Mouse (Mus musculus): ENCODE measurements around the gene Ift140. TPM values are rescaled to one million over a fixed set of nuclear protein-coding genes. Genes with fewer than 3 reads are reported as not detected.
A peak's percentile ranks its signal among the peaks of the same experiment; 100 is the strongest.

Ift140 gene
- polyA plus RNA-seq, 1 experiment from 2014 or later = 22.0 TPM

- H3K4me1 ChIP-seq = no peaks in the 10 kb centered on the region
- H3K4me2 ChIP-seq = no peak overlapping the region
- H3K4me3 ChIP-seq = no peak overlapping the region
- H3K27ac ChIP-seq = no peak overlapping the region
- no peak overlapping the region for H3K9ac ChIP-seq
- ATAC-seq (ENCODE audit: insufficient number of reproducible peaks, insufficient read depth, low FRiP score, low TSS enrichment, low read depth) = no peak
- H3K36me3 ChIP-seq = peaks cover 93% of the 10 kb centered on the region
- H3K9me3 ChIP-seq = no peaks in the 10 kb centered on the region
- no peaks in the 10 kb centered on the region for H3K27me3 ChIP-seq
- 94% methylated on average over 11 of the region's 11 CpGs for WGBS
These were observed 85.5 kb downstream of the Ift140 start for GRCm38 (mm10) chr17:25101338-25101737.

- no peak for ATAC-seq (ENCODE audit: insufficient number of reproducible peaks, insufficient read depth, low FRiP score, low TSS enrichment, low read depth)
- H3K4me2 ChIP-seq = no peak overlapping the region
- no peak overlapping the region for H3K4me3 ChIP-seq
- no peak overlapping the region for H3K27ac ChIP-seq
- H3K9me3 ChIP-seq = no peaks in the 10 kb centered on the region
- H3K36me3 ChIP-seq = peaks cover 95% of the 10 kb centered on the region
- no peaks in the 10 kb centered on the region for H3K4me1 ChIP-seq
- 97% methylated on average over 16 of the region's 16 CpGs for whole genome bisulfite sequencing
- no peaks in the 10 kb centered on the region for H3K27me3 ChIP-seq
- no peak overlapping the region for H3K9ac ChIP-seq
These were observed 91.9 kb downstream of the Ift140 start for GRCm38 (mm10) chr17:25107786-25108185.

DNA sequence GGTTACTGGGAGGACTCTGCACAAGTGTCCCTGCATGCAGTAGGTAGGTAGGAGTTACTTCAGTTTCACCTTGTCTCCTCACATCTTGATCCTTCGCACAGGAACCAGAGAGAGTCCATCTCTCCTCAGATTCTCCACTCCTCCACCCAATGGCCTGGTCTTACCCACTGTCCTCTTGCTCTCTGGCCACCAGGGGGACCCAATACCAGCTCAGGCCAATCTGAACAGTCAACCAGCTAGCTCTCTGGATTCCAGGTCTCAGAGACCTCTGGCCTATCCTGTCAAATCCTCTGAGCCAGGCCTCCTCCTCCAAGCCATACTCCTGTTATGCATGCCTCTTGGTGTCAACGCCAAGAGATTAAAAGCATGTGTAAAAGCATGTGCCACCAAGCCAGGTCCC, 93.7 kb downstream of the Ift140 start:
- H3K27ac ChIP-seq = no peak overlapping the region
- peaks cover under 1% of the 10 kb centered on the region for H3K4me1 ChIP-seq
- peaks cover 93% of the 10 kb centered on the region for H3K36me3 ChIP-seq
- WGBS = 84% methylated on average over 2 of the region's 2 CpGs
- no peak overlapping the region for H3K4me3 ChIP-seq
- no peak overlapping the region for H3K4me2 ChIP-seq
- no peak overlapping the region for H3K9ac ChIP-seq
- H3K27me3 ChIP-seq = no peaks in the 10 kb centered on the region
- H3K9me3 ChIP-seq = no peaks in the 10 kb centered on the region
- no peak for ATAC-seq (ENCODE audit: insufficient number of reproducible peaks, insufficient read depth, low FRiP score, low TSS enrichment, low read depth)

DNA sequence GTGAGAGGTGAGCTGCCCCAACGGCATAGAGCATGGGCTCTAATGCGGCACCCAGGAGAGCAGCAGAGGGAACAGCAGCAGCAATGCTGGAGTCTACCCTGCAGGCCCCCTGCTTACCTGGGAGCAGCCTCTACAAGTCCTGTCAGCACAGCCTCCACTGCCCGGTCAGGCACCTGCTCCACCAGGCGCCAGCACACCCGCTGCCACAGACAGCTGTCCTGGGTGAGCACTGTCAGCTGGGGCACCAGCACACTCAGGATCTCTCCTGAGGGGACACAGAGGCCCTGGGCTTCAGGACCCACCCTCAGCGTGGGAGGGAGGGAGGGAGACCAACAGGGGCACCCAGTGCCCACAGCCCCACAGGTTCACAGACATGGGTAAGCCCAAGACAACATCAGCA, 94.7 kb downstream of the Ift140 start:
- no peak overlapping the region for H3K9ac ChIP-seq
- no peak overlapping the region for H3K27ac ChIP-seq
- no peaks in the 10 kb centered on the region for H3K9me3 ChIP-seq
- 86% methylated on average over 6 of the region's 6 CpGs for WGBS
- H3K36me3 ChIP-seq = peaks cover 83% of the 10 kb centered on the region
- H3K4me3 ChIP-seq = no peak overlapping the region
- no peak for ATAC-seq (ENCODE audit: insufficient number of reproducible peaks, insufficient read depth, low FRiP score, low TSS enrichment, low read depth)
- H3K27me3 ChIP-seq = no peaks in the 10 kb centered on the region
- H3K4me2 ChIP-seq = no peak overlapping the region
- peaks cover 6% of the 10 kb centered on the region for H3K4me1 ChIP-seq

GRCm38 (mm10) chr17:25111220-25111619, 95.3 kb downstream of the Ift140 start:
- Histone ChIP-seq H3K4me1 (peaks cover 8% of the 10 kb centered on the region), H3K36me3 (peaks cover 77% of the 10 kb centered on the region), H3K9ac (no peak overlapping the region), H3K4me3 (no peak overlapping the region), H3K27ac (no peak overlapping the region), H3K4me2 (no peak overlapping the region), H3K9me3 (no peaks in the 10 kb centered on the region), H3K27me3 (no peaks in the 10 kb centered on the region)
- 89% methylated on average over 5 of the region's 5 CpGs for WGBS
- ATAC-seq (ENCODE audit: insufficient number of reproducible peaks, insufficient read depth, low FRiP score, low TSS enrichment, low read depth) = no peak

GRCm38 (mm10) chr17:25111739-25112422, 96.0 kb downstream of the Ift140 start:
- H3K27ac ChIP-seq = no peak overlapping the region
- no peak for ATAC-seq (ENCODE audit: insufficient number of reproducible peaks, insufficient read depth, low FRiP score, low TSS enrichment, low read depth)
- no peak overlapping the region for H3K4me2 ChIP-seq
- 88% methylated on average over 8 of the region's 8 CpGs for WGBS
- H3K36me3 ChIP-seq = peaks cover 70% of the 10 kb centered on the region
- 0 out of 2 replicates have a peak overlapping the region, but pooled peaks have one; percentile 0 for H3K9ac ChIP-seq
- no peaks in the 10 kb centered on the region for H3K9me3 ChIP-seq
- H3K4me3 ChIP-seq = no peak overlapping the region
- H3K4me1 ChIP-seq = peaks cover 11% of the 10 kb centered on the region
- H3K27me3 ChIP-seq = no peaks in the 10 kb centered on the region

DNA sequence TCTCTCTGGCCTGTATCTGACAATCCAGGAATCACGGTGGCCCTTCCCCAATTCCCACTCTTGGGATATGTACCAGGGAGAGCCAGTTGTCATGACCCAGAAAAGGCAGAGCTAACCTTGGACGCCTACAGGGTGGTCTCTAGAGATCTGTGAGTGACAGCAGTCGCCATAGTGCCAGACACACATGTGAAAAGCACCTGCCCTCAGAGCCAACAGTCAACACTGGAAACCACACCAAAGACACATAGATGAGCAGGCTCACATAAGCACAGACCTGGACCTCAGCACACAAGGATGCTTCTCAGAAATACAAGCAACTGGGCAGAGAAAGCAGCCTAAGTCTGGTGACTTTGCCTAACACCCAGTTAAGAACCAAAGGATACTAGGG, 96.5 kb downstream of the Ift140 start:
- Histone ChIP-seq H3K4me2 (no peak overlapping the region), H3K9me3 (no peaks in the 10 kb centered on the region), H3K4me1 (peaks cover 11% of the 10 kb centered on the region), H3K27ac (no peak overlapping the region), H3K36me3 (peaks cover 65% of the 10 kb centered on the region), H3K27me3 (no peaks in the 10 kb centered on the region), H3K9ac (0 out of 2 replicates have a peak overlapping the region, but pooled peaks have one; percentile 21), H3K4me3 (no peak overlapping the region)
- ATAC-seq (ENCODE audit: insufficient number of reproducible peaks, insufficient read depth, low FRiP score, low TSS enrichment, low read depth) = no peak
- 76% methylated on average over 3 of the region's 3 CpGs for WGBS

- Histone ChIP-seq H3K4me3 (peak overlapping the region; percentile 71), H3K4me1 (peaks cover 11% of the 10 kb centered on the region), H3K27me3 (no peaks in the 10 kb centered on the region), H3K9me3 (no peaks in the 10 kb centered on the region), H3K36me3 (peaks cover 40% of the 10 kb centered on the region), H3K4me2 (peak overlapping the region; percentile 93), H3K27ac (peak overlapping the region; percentile 92), H3K9ac (peak overlapping the region; percentile 82)
- ATAC-seq (ENCODE audit: insufficient number of reproducible peaks, insufficient read depth, low FRiP score, low TSS enrichment, low read depth) = no peak; the same call in none of the 2 replicates
- WGBS = 8% methylated on average over 23 of the region's 23 CpGs
These were observed 99.2 kb downstream of the Ift140 start for GRCm38 (mm10) chr17:25114908-25115645.

GRCm38 (mm10) chr17:25115664-25116432, 100.0 kb downstream of the Ift140 start, which contains the start of gene Telo2:
TSS of gene Telo2 (minus strand) at chr17:25115967.
- WGBS = 4% methylated on average over 40 of the region's 40 CpGs
- Histone ChIP-seq H3K4me3 (peak within 1 kb of the TSS; percentile 71), H3K4me2 (peak within 1 kb of the TSS; percentile 93), H3K36me3 (peaks cover 33% of the 10 kb centered on the region), H3K27me3 (no peaks in the 10 kb centered on the region), H3K9me3 (no peaks in the 10 kb centered on the region), H3K4me1 (peaks cover 18% of the 10 kb centered on the region), H3K27ac (peak within 1 kb of the TSS; percentile 92), H3K9ac (peak within 1 kb of the TSS; percentile 82)
- peak; percentile 82 for ATAC-seq (ENCODE audit: insufficient number of reproducible peaks, insufficient read depth, low FRiP score, low TSS enrichment, low read depth)

GRCm38 (mm10) chr17:25117263-25117662, 101.4 kb downstream of the Ift140 start:
- no peaks in the 10 kb centered on the region for H3K9me3 ChIP-seq
- no peak overlapping the region for H3K4me3 ChIP-seq
- H3K4me1 ChIP-seq = peaks cover 18% of the 10 kb centered on the region
- no peaks in the 10 kb centered on the region for H3K27me3 ChIP-seq
- H3K4me2 ChIP-seq = no peak overlapping the region
- H3K9ac ChIP-seq = no peak overlapping the region
- H3K27ac ChIP-seq = no peak overlapping the region
- no peak for ATAC-seq (ENCODE audit: insufficient number of reproducible peaks, insufficient read depth, low FRiP score, low TSS enrichment, low read depth)
- 30% methylated on average over 4 of the region's 4 CpGs for WGBS
- peaks cover 20% of the 10 kb centered on the region for H3K36me3 ChIP-seq

GRCm38 (mm10) chr17:25120406-25120805, 104.5 kb downstream of the Ift140 start, which contains the start of gene Ptx4:
TSS of gene Ptx4 (plus strand) at chr17:25120760.
- Histone ChIP-seq H3K9me3 (no peaks in the 10 kb centered on the region), H3K36me3 (no peaks in the 10 kb centered on the region), H3K27ac (no peak within 1 kb of the TSS), H3K27me3 (no peaks in the 10 kb centered on the region; the same call in 1 of the 2 replicates), H3K4me1 (peaks cover 12% of the 10 kb centered on the region), H3K4me2 (no peak within 1 kb of the TSS), H3K9ac (0 out of 2 replicates have a peak within 1 kb of the TSS, but pooled peaks have one; percentile 32), H3K4me3 (no peak within 1 kb of the TSS)
- WGBS = 16% methylated on average over 3 of the region's 3 CpGs
- ATAC-seq (ENCODE audit: insufficient number of reproducible peaks, insufficient read depth, low FRiP score, low TSS enrichment, low read depth) = no peak
